Mouse (Mus musculus): ENCODE measurements around the gene Zfhx3. TPM values are rescaled to one million over a fixed set of nuclear protein-coding genes. Genes with fewer than 3 reads are reported as not detected.

Zfhx3 gene
- total and polyA plus RNA-seq, 3 experiments, result 0.23 to 2.5 TPM; not detected in 1

DNA sequence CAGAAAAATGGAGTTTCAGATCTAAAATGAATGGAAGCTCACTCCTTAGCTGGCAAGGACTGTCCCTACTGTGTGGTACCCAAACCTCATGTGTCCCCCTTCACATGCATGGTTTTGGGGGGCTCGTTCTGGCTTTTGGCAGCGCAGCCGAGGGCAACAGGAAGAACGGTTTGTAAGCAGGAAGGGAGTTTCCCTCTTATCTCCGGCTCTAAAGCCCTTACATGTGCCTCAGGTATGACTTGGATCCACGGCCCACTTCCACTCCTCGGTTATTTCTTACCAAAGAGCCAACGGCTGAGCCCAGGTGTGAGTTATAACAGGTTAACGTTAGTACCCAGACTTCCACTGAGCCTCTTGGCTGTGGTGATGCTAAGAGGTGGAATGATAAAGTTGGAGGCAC lies 990.3 kb downstream of the Zfhx3 start:
- peak; percentile 32 for DNase-seq (ENCODE audit: low read depth, low spot score)
- TF ChIP-seq MYC (IDR thresholded peaks at IDR 0.05; ENCODE audit: low read depth, low read length), result peak; percentile 55; the same call in 1 of the 2 replicates
- peak in 1 of 2 experiments; percentile 68; a peak in 3 of 4 replicates for TF ChIP-seq EP300 (IDR thresholded peaks at IDR 0.05; ENCODE audit: low read depth in 1 of 2, low read length in 2 of 2)
- TF ChIP-seq POLR2AphosphoS5 (IDR thresholded peaks at IDR 0.05; ENCODE audit: borderline replicate concordance, low read depth, low read length), result no peak
- peak; percentile 61; the same call in 1 of the 2 replicates for TF ChIP-seq BHLHE40 (IDR thresholded peaks at IDR 0.05; ENCODE audit: borderline replicate concordance, low read depth, low read length)
- H3K9me3 ChIP-seq (replicated peaks; ENCODE audit: insufficient read depth, low read length), result no peaks in the 10 kb centered on the region

GRCm38 (mm10) chr8:108935834-108936694 lies 993.6 kb downstream of the Zfhx3 start:
- no peaks in the 10 kb centered on the region; the same call in 1 of the 2 replicates for H3K79me2 ChIP-seq (ENCODE audit: control insufficient read depth, insufficient read depth, low read length, poor library complexity)
- H3K27me3 ChIP-seq (ENCODE audit: control insufficient read depth in 1 of 2, insufficient read depth in 2 of 2, low read length in 2 of 2), result no peaks in the 10 kb centered on the region
- H3K9ac ChIP-seq (ENCODE audit: control insufficient read depth, low read depth, low read length, poor library complexity, severe bottlenecking), result peak overlapping the region; percentile 66
- H3K9me3 ChIP-seq (replicated peaks; ENCODE audit: insufficient read depth, low read length), result no peaks in the 10 kb centered on the region
- peak; percentile 70 for DNase-seq (ENCODE audit: low read depth, low spot score)
- no peak for TF ChIP-seq SIN3A (IDR thresholded peaks at IDR 0.05; ENCODE audit: low read length)
- peak; percentile 71 for TF ChIP-seq USF1 (IDR thresholded peaks at IDR 0.05; ENCODE audit: low read depth, low read length)
- TF ChIP-seq CHD1 (IDR thresholded peaks at IDR 0.05; ENCODE audit: low read depth, low read length), result no peak
- TF ChIP-seq RCOR1 (IDR thresholded peaks at IDR 0.05; ENCODE audit: low read depth, low read length), result peak; percentile 18; the same call in 1 of the 2 replicates
- no peak for TF ChIP-seq JUND (IDR thresholded peaks at IDR 0.05; ENCODE audit: low read depth, low read length)
- TF ChIP-seq POLR2A (IDR thresholded peaks at IDR 0.05; ENCODE audit: control insufficient read depth in 1 of 2, insufficient read depth in 1 of 2, low read depth in 1 of 2, low read length in 2 of 2, poor library complexity in 1 of 2), result no peak
- peak; percentile 44 to 51; a peak in 2 of 4 replicates for TF ChIP-seq EP300 (IDR thresholded peaks at IDR 0.05; ENCODE audit: low read depth in 1 of 2, low read length in 2 of 2)
- TF ChIP-seq ZKSCAN1 (IDR thresholded peaks at IDR 0.05; ENCODE audit: low read depth, low read length), result no peak
- TF ChIP-seq UBTF (IDR thresholded peaks at IDR 0.05; ENCODE audit: borderline replicate concordance, insufficient read depth, low read depth, low read length), result no peak
- TF ChIP-seq TCF12 (IDR thresholded peaks at IDR 0.05; ENCODE audit: low read depth, low read length), result peak; percentile 32; the same call in 1 of the 2 replicates
- 0 out of 2 replicates have a peak, but pooled peaks have one; percentile 7 for TF ChIP-seq NELFE (IDR thresholded peaks at IDR 0.05; ENCODE audit: low read depth, low read length)
- TF ChIP-seq MEF2A (IDR thresholded peaks at IDR 0.05; ENCODE audit: extremely low read depth, insufficient replicate concordance, low read depth, low read length, poor library complexity, severe bottlenecking), result no peak
- TF ChIP-seq E2F4 (IDR thresholded peaks at IDR 0.05; ENCODE audit: borderline replicate concordance, low read depth, low read length), result no peak
- no peak for TF ChIP-seq POLR2AphosphoS5 (IDR thresholded peaks at IDR 0.05; ENCODE audit: borderline replicate concordance, low read depth, low read length)
- TF ChIP-seq BHLHE40 (IDR thresholded peaks at IDR 0.05; ENCODE audit: borderline replicate concordance, low read depth, low read length), result peak; percentile 20; the same call in 1 of the 2 replicates
- no peak for TF ChIP-seq POLR2AphosphoS2 (IDR thresholded peaks at IDR 0.05; ENCODE audit: low read length)
- 0 out of 2 replicates have a peak, but pooled peaks have one; percentile 6 for TF ChIP-seq MYC (IDR thresholded peaks at IDR 0.05; ENCODE audit: low read depth, low read length)
- no peak for TF ChIP-seq SMC3 (IDR thresholded peaks at IDR 0.05; ENCODE audit: low read depth, low read length)
- TF ChIP-seq GATA1 (IDR thresholded peaks at IDR 0.05; ENCODE audit: low read depth, low read length), result peak; percentile 63; the same call in 1 of the 2 replicates
- no peak for TF ChIP-seq RAD21 (IDR thresholded peaks at IDR 0.05; ENCODE audit: low read depth, low read length)
- TF ChIP-seq ELF1 (IDR thresholded peaks at IDR 0.05; ENCODE audit: low read depth, low read length), result no peak
- no peak for TF ChIP-seq MXI1 (IDR thresholded peaks at IDR 0.05; ENCODE audit: low read depth, low read length)
- TF ChIP-seq NRF1 (IDR thresholded peaks at IDR 0.05; ENCODE audit: insufficient read depth, low read depth, low read length, poor library complexity, severe bottlenecking), result no peak
- TF ChIP-seq MAX (IDR thresholded peaks at IDR 0.05; ENCODE audit: low read length), result peak; percentile 51
- TF ChIP-seq ETS1 (IDR thresholded peaks at IDR 0.05; ENCODE audit: low read depth, low read length), result 0 out of 2 replicates have a peak, but pooled peaks have one; percentile 31
- H3K4me3 ChIP-seq (ENCODE audit: control insufficient read depth in 1 of 2, insufficient read depth in 1 of 2, low read depth in 2 of 2, low read length in 2 of 2), result peak overlapping the region; percentile 43 to 58
- H3K36me3 ChIP-seq (ENCODE audit: control insufficient read depth in 1 of 2, insufficient read depth in 2 of 2, low read length in 2 of 2), result peaks cover 0 to 27% of the 10 kb centered on the region in 2 experiments; a peak in 2 of 4 replicates
- H3K27ac ChIP-seq (ENCODE audit: control insufficient read depth, low read depth, low read length), result peak overlapping the region; percentile 91
- peaks cover 14 to 40% of the 10 kb centered on the region in 2 experiments for H3K4me1 ChIP-seq (ENCODE audit: control insufficient read depth in 1 of 2, insufficient read depth in 2 of 2, low read length in 2 of 2)

More for the DNA sequence above, 990.3 kb downstream of the Zfhx3 start:
- H3K4me3 ChIP-seq (ENCODE audit: control insufficient read depth in 1 of 2, insufficient read depth in 1 of 2, low read depth in 2 of 2, low read length in 2 of 2), result no peak overlapping the region
- peak overlapping the region; percentile 43 for H3K27ac ChIP-seq (ENCODE audit: control insufficient read depth, low read depth, low read length)
- H3K27me3 ChIP-seq (ENCODE audit: control insufficient read depth in 1 of 2, insufficient read depth in 2 of 2, low read length in 2 of 2), result no peaks in the 10 kb centered on the region
- peaks cover 0 to 26% of the 10 kb centered on the region in 2 experiments; a peak in 2 of 4 replicates for H3K36me3 ChIP-seq (ENCODE audit: control insufficient read depth in 1 of 2, insufficient read depth in 2 of 2, low read length in 2 of 2)
- peak overlapping the region; percentile 23; the same call in 1 of the 2 replicates for H3K9ac ChIP-seq (ENCODE audit: control insufficient read depth, low read depth, low read length, poor library complexity, severe bottlenecking)
- no peaks in the 10 kb centered on the region; the same call in 1 of the 2 replicates for H3K79me2 ChIP-seq (ENCODE audit: control insufficient read depth, insufficient read depth, low read length, poor library complexity)
- H3K4me1 ChIP-seq (ENCODE audit: control insufficient read depth in 1 of 2, insufficient read depth in 2 of 2, low read length in 2 of 2), result peaks cover 14 to 34% of the 10 kb centered on the region in 2 experiments

Measured in MEL (cell line).